Mouse (Mus musculus) spleen, postnatal 36 days (tissue): ENCODE results near the gene Vmn1r188.
A peak's percentile ranks its signal among the peaks of the same experiment; 100 is the strongest.
"Not testable (repeated sequence)": the region's sequence is repeated elsewhere in the genome, so short reads cannot be mapped to it uniquely, and the experiment has no call there.

Experiments used
- DNase-seq, 2 experiments: peaks; one replicate each; pipeline ENCODE4 v3.0.0; 2022; ENCODE audit warnings: low spot score in 2 of 2, mixed read lengths in 1 of 2

Gene Vmn1r188

DNA sequence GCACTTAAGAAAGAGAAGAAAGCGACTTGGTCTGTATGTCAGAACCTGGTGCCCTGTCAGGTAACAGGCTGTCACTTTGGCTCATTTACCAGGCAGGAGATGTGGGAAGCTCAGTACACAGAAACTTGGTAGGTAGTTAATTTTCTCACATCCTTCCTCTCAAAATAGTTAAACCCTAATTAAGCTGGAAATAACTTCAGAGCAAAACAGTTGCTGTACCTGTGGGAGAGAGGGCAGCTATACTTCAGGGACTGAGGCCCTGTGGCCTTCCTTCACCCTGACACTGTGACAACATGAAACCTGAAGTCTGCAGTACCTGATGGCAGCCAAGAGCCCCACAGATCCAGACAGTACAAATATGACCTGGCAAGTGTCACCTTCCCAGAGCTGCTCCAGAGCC, at the start of gene Vmn1r188:
Vmn1r188 (plus strand) TSS at position 301 of the 400 bp plus-strand sequence.
- not testable (repeated sequence) for DNase-seq

DNA sequence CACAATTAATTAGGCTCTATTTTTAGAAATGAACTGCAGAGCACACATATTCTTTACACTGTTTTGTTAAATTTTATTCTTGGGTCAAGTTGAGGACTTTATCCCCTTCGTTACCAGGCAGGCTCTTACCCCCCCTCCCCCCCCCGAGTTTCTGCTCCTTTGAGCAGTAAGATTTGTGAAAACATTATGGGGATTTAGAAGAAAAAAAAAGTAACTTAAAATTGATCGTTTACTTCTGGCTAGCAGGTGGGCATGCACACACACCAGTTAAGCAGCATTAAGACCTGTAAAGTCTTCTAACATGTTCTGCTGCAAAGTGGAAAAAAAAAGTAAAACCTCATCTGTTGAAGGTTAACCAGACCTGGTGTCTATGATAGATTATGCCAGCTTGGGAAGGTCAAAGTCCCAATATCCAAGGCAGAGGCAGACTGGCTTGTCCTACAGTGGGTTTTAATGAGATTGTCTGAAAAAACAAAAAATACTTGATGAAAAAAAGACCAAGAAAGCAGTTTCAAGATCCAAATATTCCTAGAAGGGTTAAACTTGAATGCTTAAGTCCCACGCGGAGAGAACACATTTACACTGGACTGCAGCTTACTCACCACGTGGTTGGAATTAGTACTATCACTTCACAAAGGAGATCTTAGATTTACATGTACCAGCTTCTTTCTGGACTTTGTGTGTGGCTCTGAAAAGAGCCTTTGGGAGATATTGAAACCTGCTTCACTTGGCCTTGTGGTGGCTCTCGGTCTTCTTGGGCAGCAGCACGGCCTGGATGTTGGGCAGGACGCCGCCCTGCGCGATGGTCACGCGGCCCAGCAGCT, 49.6 kb upstream of the Vmn1r188 start:
- DNase-seq, result no peak

DNA sequence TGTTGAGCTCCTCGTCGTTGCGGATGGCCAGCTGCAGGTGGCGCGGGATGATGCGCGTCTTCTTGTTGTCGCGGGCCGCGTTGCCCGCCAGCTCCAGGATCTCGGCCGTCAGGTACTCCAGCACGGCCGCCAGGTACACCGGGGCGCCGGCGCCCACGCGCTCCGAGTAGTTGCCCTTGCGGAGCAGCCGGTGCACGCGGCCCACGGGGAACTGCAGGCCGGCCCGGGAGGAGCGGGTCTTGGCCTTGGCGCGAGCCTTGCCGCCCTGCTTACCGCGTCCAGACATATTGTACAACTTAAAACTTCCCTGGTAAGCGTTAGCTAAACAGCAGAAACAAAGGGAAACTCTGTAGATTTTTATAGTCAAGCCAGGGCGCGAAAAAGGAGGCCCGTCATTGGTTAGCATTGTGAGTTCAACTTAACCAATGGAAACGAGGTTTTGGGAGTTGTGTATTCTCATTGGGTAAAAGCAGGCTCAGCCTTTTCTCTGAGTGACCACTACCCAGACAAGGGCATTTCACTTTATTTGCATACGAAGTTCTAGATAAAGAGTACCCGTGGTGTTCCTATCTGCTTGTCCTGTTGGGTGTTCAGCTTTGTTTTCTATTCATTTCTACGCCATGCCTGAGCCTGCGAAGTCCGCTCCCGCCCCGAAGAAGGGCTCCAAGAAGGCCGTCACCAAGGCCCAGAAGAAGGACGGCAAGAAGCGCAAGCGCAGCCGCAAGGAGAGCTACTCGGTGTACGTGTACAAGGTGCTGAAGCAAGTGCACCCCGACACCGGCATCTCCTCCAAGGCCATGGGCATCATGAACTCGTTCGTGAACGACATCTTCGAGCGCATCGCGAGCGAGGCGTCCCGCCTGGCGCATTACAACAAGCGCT, 48.7 kb upstream of the Vmn1r188 start, which contains the start of the genes Hist1h2ah and Hist1h2bk:
Hist1h2ah (minus strand) TSS at position 302 of the 882 bp plus-strand sequence.
Hist1h2bk (plus strand) TSS at position 604 of the 882 bp plus-strand sequence.
- peak; percentile 86 to 93 for DNase-seq

DNA sequence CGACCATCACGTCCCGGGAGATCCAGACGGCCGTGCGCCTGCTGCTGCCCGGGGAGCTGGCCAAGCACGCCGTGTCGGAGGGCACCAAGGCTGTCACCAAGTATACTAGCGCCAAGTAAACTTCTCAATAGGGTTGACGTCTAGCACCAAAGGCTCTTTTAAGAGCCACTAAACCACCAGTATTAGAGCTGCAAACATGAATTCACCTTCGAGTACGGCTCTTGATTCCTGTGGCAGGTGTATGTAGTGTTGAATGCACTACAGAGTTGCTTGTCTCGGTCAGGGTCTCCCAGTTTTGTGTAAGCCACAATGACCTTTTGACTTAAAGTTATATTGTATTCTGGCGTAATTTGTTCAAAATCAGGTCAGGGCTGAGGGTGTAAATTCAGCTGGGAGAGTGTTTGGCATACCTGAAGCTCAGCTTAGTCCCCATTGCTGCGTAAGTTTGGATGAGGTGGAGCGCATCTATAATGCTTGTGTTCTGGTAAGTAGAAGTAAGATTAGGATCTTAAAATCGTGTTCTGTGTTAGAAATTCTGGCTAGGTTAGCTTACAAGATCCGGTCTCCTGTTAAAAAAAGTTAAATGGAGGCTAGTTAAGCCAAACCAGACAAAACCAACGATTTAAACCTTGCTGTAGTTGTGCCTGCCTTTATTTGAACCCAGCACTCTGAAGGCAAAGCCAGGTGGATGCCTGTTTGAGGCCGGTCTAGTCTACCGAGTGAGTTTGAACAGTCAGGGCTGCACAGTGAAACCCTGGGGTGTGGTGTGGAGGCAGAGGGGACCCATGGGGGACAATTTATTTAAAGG, 47.9 kb upstream of the Vmn1r188 start:
- no peak for DNase-seq

DNA sequence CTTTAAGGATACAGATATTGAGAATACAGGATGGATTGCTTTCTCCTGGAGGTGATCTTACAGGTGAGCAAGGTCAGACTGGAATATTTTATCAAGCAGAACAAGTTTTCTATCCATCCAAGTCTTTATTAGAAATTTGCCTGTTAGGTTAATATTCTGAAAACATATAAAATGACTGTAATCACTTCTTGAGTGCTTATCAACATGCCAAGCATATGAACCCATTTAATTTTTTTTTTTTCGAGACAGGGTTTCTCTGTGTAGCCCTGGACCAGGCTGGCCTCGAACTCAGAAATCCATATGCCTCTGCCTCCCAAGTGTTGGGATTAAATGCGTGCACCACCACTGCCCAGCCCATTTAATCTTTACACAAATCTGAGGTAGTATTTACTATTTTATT, 47.3 kb upstream of the Vmn1r188 start:
- no peak for DNase-seq

DNA sequence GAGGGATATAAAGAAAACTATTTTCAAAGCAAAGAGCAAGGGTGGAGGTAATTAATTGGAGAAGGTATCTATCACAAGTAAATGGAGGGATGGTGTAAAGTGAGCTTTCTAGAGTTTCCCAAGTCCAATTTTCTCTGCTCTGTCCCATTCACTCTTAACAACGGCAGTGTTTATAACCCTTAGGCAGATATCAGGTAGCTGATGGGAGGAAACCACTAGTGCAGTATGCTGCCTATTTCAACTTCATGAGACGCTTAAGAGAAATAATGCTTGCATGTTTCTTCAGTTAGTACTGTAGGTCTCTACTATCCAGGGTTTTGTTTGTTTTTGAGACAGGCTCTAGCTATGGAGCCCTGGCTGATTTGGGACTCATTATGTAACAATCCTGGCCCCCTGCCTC, 46.8 kb upstream of the Vmn1r188 start:
- no peak for DNase-seq

DNA sequence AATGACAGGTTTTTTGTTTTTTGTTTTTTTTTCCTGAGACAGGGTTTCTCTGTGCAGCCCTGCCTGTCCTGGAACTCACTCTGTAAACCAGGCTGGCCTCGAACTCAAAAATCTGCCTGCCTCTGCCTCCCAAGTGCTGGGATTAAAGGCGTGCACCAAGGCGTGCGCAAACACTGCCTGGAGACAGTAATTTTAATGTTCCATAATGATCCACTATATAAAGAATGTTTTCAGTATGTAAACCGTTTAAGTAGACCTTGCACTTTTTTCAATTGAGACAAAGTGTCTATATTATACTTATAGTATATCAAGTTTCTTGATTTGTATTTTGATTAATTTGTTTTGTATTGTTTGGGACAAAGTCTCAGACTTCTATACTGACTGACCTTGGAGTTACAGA, 44.9 kb upstream of the Vmn1r188 start:
- DNase-seq, result no peak

DNA sequence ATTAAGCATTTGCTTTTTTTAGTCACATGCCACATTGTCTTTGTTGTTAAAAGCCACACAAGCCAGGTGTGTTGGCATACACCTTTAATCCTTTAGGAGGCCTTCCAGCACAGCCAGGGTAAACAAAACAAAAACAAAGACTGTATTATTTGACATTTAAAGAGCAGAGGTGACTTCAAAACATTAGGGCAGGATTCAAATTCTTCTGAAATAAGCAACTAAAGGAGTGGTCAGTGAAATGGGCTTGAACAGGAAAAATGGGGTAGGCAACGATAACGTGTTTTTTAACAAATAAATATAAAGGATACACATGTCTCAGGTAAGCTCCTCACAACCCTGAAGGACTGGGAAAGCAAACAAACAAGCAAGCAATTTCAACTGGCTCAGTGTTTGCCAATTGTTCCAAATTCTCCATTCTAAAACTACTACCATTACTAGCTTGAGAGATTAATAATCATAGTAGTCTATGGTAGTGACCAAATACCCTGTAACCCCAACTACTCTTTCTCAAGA, 44.2 kb upstream of the Vmn1r188 start:
- DNase-seq, result no peak

DNA sequence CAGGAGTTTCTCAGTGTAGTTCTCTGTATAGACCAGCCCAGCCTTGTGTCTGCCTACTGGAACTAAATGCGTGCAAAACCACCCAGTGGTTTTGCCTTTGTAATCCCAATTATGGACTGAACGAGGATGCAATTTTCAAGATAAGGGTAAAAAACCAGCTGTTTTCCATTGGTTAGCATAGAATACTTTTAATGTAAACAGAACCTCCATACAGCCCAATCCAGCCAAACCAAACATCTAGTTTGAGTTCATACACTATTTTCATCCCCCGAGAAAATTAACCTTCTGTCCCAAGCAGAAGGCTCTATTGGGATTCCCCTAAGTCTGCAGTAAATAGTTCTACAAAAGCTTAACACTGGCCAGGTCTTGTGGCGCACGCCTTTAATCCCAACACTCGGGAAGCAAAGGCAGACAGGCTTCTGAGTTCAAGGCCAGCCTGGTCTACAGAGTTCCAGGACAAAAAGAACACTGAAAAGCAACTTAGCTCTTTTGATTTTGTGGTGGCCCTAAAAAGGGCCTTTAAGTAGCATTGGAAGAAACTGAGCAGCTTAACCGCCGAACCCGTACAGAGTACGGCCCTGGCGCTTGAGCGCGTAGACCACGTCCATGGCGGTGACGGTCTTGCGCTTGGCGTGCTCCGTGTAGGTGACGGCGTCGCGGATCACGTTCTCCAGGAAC, 43.6 kb upstream of the Vmn1r188 start:
- no peak for DNase-seq

DNA sequence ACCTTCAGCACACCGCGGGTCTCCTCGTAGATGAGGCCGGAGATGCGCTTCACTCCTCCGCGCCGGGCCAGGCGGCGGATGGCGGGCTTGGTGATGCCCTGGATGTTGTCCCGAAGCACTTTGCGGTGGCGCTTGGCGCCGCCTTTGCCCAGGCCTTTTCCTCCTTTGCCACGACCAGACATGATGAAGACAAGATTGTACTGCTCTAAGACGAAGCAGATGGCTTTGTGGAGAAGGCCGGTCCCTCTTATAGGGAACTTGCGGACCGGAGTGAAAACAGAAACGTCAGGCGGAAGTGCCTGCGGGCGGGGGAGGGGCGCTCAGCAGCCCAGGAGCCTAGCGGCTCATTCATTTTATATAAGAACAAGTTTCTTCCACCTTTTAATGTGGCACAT, 43.1 kb upstream of the Vmn1r188 start, which contains the start of gene Hist1h4i:
Hist1h4i (minus strand) TSS at position 221 of the 395 bp plus-strand sequence.
- DNase-seq, result peak; percentile 96 to 97

DNA sequence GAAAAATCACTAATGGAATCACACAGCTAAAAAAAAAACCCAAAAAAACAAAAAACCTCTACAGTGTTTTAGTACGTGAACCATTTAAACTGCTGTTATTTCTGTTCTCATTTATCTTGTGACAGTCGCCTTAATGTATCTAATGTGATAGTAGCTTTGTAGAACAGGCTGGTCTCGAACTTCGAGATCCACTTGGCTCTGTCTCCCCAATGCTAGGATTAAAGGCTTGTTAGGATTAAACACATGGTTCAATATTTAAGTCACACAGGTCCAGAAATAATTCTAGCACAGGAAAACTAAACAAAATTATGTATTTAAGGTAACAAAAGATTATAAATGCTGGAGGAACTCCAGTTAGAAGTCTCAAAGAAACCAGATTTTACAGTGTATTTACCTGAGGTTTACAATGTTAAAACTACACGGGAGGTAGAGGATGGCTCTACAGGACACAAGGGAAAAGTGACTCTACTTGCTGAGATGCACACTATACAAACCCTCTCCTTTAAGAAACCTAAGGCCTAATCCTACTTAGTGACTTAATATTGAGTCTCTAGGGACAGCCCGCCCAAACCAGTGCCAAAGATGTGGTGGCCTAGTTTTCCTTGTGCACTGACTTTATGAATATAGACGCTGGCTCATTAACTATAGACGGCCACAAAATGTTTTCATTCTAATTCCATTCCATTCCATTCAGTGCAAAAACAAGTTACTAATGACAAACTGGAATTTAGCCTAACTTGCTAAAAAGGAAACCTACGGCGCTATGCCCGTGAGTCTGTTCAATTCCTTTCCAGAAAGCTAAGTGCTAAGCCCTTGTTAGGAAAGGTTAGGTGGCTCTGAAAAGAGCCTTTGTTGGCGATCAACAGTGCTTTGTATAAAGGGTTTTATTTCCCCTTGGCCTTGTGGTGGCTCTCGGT, 42.3 kb upstream of the Vmn1r188 start:
- no peak for DNase-seq

DNA sequence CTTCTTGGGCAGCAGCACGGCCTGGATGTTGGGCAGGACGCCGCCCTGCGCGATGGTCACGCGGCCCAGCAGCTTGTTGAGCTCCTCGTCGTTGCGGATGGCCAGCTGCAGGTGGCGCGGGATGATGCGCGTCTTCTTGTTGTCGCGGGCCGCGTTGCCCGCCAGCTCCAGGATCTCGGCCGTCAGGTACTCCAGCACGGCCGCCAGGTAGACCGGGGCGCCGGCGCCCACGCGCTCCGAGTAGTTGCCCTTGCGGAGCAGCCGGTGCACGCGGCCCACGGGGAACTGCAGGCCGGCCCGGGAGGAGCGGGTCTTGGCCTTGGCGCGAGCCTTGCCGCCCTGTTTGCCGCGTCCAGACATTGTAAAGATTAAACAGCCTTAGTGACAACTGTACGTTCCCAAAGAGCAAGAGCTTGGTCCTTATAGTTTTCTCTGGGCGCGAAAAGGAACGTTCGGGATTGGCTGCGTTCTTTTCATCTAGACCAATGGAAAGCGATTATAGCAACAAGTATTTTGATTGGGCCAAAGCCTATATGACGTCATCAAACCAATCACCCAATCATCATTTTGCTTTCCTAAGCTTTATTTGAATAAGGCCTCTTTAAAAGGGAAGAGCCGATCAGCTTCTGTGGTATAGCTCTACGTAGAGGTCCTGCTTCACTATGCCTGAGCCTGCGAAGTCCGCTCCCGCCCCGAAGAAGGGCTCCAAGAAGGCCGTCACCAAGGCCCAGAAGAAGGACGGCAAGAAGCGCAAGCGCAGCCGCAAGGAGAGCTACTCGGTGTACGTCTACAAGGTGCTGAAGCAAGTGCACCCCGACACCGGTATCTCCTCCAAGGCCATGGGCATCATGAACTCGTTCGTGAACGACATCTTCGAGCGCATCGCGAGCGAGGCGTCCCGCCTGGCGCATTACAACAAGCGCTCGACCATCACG, 41.4 kb upstream of the Vmn1r188 start, which contains the start of the genes Hist1h2ag and Hist1h2bj:
Hist1h2ag (minus strand) TSS at position 377 of the 935 bp plus-strand sequence.
Hist1h2bj (plus strand) TSS at position 647 of the 935 bp plus-strand sequence.
- DNase-seq, result peak; percentile 89 to 95

DNA sequence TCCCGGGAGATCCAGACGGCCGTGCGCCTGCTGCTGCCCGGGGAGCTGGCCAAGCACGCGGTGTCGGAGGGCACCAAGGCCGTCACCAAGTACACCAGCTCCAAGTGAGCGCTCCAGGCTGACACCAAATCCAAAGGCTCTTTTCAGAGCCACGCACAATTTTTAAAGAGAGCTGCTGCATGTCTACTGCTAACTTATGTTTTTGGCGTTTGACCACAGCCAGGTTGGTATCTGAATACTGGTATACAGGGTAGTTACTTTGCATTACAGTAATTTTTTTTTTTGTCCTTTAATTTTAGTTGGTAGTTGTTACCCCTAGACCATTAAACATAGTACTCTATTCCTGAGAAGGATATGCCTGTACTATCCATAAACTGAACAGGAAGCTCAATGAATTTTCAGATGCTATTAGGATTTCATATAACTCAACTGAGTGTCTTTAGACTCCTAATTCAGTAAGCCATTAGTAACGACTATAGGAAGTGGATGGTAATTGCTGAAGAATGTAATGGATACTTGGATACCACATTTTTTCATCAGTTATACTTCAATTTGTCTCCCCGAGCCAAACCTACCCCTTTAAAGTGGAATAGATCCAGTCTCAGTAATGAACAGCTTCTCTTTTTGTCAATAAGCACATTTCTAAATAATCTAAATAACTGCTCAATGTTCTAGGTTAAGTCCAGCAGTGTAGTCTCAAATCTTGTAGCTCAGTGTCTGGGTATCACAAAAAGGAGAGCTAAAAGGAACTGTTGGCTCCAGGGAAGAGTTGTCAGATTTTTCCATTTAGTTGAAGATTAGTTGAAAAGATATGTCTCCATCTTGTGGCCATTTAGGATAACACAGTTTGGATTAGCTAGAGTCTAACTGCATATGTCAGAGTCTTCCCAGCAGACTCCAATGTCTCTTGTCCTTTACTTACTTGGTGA, 40.5 kb upstream of the Vmn1r188 start:
- peak in 1 of 2 experiments; percentile 63 for DNase-seq

DNA sequence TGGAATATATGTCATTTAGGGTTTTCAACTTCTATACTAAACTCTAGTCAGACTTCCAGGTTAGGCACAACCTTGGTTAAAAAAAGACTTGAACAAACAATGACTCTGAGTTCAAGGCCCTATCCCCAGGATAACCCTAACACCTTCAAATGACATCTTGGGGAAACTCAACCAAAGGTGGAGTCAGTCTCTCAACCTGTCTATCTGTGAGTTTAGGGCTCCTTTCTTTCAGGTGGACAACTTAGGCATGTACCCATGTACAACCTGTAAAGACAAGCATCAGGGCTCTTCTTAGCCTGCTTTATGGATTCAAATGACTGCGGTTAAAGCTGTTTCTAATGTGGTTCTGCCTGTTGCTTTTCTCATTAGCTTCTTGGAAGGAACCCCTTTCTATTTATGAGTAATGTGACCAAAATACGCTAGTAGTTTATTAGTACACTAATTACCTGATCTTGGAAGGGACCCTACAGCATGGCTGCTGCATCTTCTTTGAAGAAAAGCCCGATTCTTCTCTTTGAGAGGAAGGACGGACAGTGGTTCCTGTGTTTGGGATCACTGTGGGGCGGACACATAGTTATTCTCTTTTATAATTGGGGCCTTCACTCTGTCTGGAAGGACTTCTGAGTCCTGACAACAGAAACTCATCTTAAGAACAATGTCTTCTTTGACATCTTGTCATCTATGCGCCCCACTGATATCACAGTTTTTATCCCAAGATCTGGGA, 39.6 kb upstream of the Vmn1r188 start:
- DNase-seq, result no peak

DNA sequence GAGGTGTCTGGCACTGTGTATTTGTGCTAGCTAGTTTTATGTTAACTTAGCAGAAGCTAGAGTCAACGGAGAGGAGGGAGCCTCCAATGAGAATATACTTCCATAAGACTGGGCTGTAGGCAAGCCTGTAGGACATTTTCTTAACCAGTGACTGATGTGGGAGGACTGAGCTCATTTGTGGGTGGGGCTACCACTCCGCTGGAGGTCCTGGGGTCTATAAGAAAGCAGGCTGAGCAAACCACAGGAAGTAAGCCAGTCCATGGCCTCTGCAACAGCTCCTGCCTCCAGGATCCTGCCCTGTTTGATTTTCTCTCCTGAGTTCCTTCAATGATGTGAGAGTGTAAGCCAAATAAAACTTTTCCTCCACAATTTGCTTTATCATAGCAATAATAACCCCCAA, 38.9 kb upstream of the Vmn1r188 start:
- no peak for DNase-seq

DNA sequence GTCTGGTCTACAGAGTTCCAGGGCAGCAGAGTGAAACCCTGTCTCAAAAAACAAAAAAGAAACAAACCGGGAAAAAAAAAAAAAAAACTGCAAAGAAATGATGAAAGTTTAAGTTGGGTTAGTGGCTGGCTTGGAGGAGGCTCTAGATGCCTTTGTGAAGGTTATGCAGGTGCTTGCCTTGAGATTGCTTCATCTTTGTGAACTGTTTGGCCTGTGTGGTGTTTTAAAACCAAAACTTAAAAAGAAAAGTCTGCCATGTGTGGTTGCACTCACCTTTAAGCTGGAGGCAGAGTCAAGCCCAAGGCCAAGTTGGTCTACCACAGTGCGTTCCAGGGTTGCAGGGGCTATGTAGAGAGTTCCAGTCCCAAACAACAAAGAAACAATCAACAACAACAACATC, 35.2 kb upstream of the Vmn1r188 start:
- DNase-seq, result no peak
